Mouse (Mus musculus): Measurements from ENCODE around the gene Tldc1.
A peak's percentile ranks its signal among the peaks of the same experiment; 100 is the strongest.

The Tldc1 gene

GRCm38 (mm10) chr8:119776668-119777245, 1.5 kb downstream of the Tldc1 start:
- DNase-seq (ENCODE audit: low spot score): no peak

GRCm38 (mm10) chr8:119765761-119766444, 12.3 kb downstream of the Tldc1 start:
- DNase-seq (ENCODE audit: low spot score): no peak

- DNase-seq (ENCODE audit: low spot score): no peak
Measured at GRCm38 (mm10) chr8:119765311-119765710, 12.9 kb downstream of the Tldc1 start.

GRCm38 (mm10) chr8:119762226-119763220, 15.7 kb downstream of the Tldc1 start:
- no peak for DNase-seq (ENCODE audit: low spot score)

- no peak for DNase-seq (ENCODE audit: low spot score)
Measured at GRCm38 (mm10) chr8:119761692-119762091, 16.5 kb downstream of the Tldc1 start.

- DNase-seq (ENCODE audit: low spot score): no peak
Measured at GRCm38 (mm10) chr8:119756538-119756937, 21.7 kb downstream of the Tldc1 start.

- DNase-seq (ENCODE audit: low spot score): no peak
Measured at GRCm38 (mm10) chr8:119756147-119756461, 22.1 kb downstream of the Tldc1 start.

- DNase-seq (ENCODE audit: low spot score): peak; percentile 15
Measured at GRCm38 (mm10) chr8:119755238-119756146, 22.7 kb downstream of the Tldc1 start.

GRCm38 (mm10) chr8:119744604-119745003, 33.6 kb downstream of the Tldc1 start:
- DNase-seq (ENCODE audit: low spot score): no peak

- DNase-seq (ENCODE audit: low spot score): peak; percentile 85
Measured at GRCm38 (mm10) chr8:119743291-119744026, 34.8 kb downstream of the Tldc1 start.

GRCm38 (mm10) chr8:119742409-119742808, 35.8 kb downstream of the Tldc1 start:
- DNase-seq (ENCODE audit: low spot score): no peak

- no peak for DNase-seq (ENCODE audit: low spot score)
Measured at GRCm38 (mm10) chr8:119740634-119741033, 37.6 kb downstream of the Tldc1 start.

- DNase-seq (ENCODE audit: low spot score): no peak
Measured at GRCm38 (mm10) chr8:119738129-119738907, 39.9 kb downstream of the Tldc1 start.

- no peak for DNase-seq (ENCODE audit: low spot score)
Measured at GRCm38 (mm10) chr8:119737093-119737900, 40.9 kb downstream of the Tldc1 start.

GRCm38 (mm10) chr8:119736348-119736917, 41.8 kb downstream of the Tldc1 start:
- no peak for DNase-seq (ENCODE audit: low spot score)

GRCm38 (mm10) chr8:119732072-119732471, 46.1 kb downstream of the Tldc1 start:
- DNase-seq (ENCODE audit: low spot score): no peak

GRCm38 (mm10) chr8:119728351-119728895, 49.8 kb downstream of the Tldc1 start:
- no peak for DNase-seq (ENCODE audit: low spot score)

GRCm38 (mm10) chr8:119727093-119727492, 51.1 kb downstream of the Tldc1 start:
- no peak for DNase-seq (ENCODE audit: low spot score)

GRCm38 (mm10) chr8:119724596-119724995, 53.6 kb downstream of the Tldc1 start:
- no peak for DNase-seq (ENCODE audit: low spot score)
